Mouse (Mus musculus): ENCODE results near the gene Kcnq5. TPM values are rescaled to one million over a fixed set of nuclear protein-coding genes. Genes with fewer than 3 reads are reported as not detected.

Kcnq5 gene
- 0.43 and 1.1 TPM in 2 replicates for total RNA-seq (2023)

DNA sequence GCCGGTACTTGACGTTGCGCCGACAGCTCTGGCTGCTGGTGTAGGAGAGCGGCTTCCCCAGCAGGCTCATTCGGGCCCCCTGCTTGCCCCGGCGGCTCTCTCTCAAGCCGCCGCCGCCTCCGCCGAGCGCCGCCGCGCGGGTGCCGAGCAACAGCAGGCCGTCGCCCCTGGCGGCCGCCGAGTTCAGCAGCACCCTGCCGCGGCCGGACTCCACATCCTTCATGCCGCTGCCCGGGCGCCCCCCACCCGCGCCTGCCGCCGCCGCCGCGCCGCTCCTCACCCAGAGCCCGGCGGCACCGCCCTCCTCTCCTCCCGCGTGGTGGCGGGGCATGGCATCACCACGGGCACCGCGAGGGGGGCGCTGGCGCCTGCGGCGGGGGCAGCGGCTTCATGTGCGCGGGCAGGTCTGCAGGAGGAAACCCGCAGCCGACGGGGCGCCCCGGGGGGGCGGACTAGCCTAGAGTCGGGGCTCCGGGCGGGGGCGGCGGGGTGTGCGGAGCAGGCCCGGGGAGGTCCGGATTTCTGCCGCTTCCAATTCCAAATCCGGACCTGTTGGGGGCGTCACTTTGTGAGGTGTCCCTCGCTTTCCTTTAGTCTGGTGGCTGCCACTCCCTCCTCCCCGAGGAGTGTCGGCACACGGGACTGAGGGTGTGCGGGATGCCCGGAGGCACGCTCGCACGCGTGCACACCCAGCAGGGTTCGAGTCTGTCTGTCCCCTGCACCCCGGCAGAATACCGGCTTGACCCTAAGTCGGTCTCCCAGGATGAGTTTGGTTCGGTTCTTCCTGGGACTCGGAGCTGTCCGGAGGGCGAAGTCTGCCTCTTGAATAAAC, at the start of gene Kcnq5:
Kcnq5 (minus strand) TSS at position 692 of the 832 bp plus-strand sequence.

DNA sequence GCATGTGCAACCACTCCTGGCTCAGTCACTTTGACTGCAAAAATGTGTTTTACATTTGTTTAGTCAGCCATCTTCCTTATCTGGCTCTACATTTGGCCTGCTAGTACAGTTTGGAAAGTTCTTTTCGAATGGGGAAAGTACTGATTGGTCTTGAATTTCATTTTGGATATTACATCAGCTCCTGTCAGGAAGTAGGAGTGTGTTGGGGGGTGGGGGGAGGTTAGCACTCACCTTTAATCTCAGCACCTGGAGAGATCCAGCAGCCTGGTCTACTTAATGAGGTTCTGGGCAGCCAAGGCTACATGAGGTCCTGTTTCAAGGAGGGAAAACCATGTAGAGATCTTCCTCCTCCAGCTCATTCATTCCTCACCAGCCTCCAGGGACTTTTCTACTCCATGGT, 578.5 kb downstream of the Kcnq5 start, which contains the start of gene Khdc1b:
Khdc1b (plus strand) TSS at position 301 of the 400 bp plus-strand sequence.

DNA sequence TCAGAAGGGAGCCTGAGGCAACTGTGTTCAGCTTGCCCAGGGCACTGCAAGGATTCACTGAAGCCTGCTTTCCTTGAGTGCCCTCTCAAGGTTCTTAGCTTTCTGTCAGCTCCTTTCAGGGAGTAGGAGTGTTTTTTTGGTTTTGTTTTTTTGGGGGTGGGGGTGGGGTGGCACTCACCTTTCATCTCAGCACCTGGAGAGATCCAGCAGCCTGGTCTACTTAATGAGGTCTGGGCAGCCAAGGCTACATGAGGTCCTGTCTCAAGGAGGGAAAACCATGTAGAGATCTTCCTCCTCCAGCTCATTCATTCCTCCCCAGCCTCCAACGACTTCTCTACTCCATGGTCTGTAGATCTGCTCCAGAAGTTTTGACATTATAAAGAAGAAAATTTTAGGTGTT, 593.7 kb downstream of the Kcnq5 start, which contains the start of gene Khdc1c:
Khdc1c (plus strand) TSS at position 301 of the 400 bp plus-strand sequence.

DNA sequence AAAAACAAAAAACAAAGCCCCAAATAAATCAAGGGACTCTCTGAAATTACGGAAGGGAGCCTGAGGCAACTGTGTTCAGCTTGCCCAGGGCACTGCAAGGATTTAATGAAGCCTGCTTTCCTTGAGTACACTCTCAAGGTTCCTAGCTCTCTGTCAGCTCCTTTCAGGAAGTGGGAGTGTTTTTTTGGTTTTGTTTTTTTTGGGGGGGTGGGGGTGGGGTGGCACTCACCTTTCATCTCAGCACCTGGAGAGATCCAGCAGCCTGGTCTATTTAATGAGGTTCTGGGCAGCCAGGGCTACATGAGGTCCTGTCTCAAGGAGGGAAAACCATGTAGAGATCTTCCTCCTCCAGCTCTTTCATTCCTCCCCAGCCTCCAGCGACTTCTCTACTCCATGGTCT, 612.4 kb downstream of the Kcnq5 start, which contains the start of gene Khdc1a:
Khdc1a (plus strand) TSS at position 301 of the 400 bp plus-strand sequence.

